Mouse (Mus musculus) heart, embryonic 11.5 days (tissue): ENCODE measurements at regions not wholly inside any gene's neighbourhood (a gene's known extent, or its start where the extent isn't known, plus 50 kb on each side); places are given as distances from the start of the nearest gene placed in this dataset.

Source experiments
- ATAC-seq: fragments of 200-750 bp; cut with Nextera tagmentation; replicated peaks from 2 replicates; pipeline ENCODE4 v1.8.0; 2017; ENCODE audit warnings: moderate library complexity; ENCODE audit not compliant: insufficient number of reproducible peaks, low FRiP score, low TSS enrichment
- H3K27ac ChIP-seq: fragments of 300-500 bp; sonication (generic); 2 replicates; pipeline ENCODE4 v1.5.1; 2014; ENCODE audit warnings: mild to moderate bottlenecking, low read depth, low read length
- H3K27me3 ChIP-seq: fragments of 300-500 bp; sonication (generic); 2 replicates; pipeline ENCODE4 v1.6.1; 2014; ENCODE audit warnings: mild to moderate bottlenecking, low read length, mixed read lengths; ENCODE audit not compliant: control insufficient read depth, insufficient read depth
- H3K36me3 ChIP-seq: fragments of 300-500 bp; sonication (generic); 2 replicates; pipeline ENCODE4 v1.6.1; 2014; ENCODE audit warnings: mild to moderate bottlenecking, low read length, moderate library complexity, mixed read lengths; ENCODE audit not compliant: control insufficient read depth, insufficient read depth
- H3K4me1 ChIP-seq: fragments of 300-500 bp; sonication (generic); 2 replicates; pipeline ENCODE4 v1.6.1; 2014; ENCODE audit warnings: low read length; ENCODE audit not compliant: control insufficient read depth, insufficient read depth
- H3K4me2 ChIP-seq: fragments of 300-500 bp; sonication (generic); 2 replicates; pipeline ENCODE4 v1.6.1; 2014; ENCODE audit warnings: mild to moderate bottlenecking, moderate library complexity
- H3K4me3 ChIP-seq: fragments of 300-500 bp; sonication (generic); 2 replicates; pipeline ENCODE4 v1.5.1; 2014; ENCODE audit warnings: low read depth, low read length
- H3K9ac ChIP-seq: fragments of 300-500 bp; sonication (generic); 2 replicates; pipeline ENCODE4 v1.6.1; 2014; ENCODE audit warnings: mild to moderate bottlenecking, low read depth, low read length, moderate library complexity
- H3K9me3 ChIP-seq: fragments of 300-500 bp; sonication (generic); replicated peaks from 2 replicates; pipeline ENCODE4 v1.6.1; 2016; ENCODE audit warnings: low read length; ENCODE audit not compliant: control insufficient read depth
- WGBS: fragments of 180-500 bp; shearing (Covaris S2); extraction: QIAGEN DNeasy Blood & Tissue Kit; methylation state at CpG from one replicate; pipeline ENCODE4 v1.1.7; 2014; ENCODE audit not compliant: insufficient replicate concordance; 5-methylcytosine and 5-hydroxymethylcytosine counted together

DNA sequence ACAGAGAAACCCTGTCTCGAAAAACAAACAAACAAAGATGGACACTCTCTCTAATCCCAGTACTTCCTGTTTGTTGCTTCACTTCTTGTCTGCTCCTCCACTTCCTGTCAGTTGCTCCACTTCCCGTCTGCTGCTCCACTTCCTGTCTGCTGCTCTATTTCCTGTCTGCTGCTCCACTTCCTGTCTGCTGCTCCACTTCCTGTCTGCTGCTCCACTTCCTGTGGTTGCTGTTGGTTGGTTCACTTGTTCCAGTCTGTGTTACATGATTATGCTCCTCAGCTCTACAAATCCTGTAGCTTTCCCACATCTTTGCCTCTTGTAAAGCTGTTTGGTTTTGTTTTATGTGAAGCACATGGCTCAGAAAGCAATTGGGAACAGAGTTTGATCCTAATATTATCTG, 65.4 kb upstream of the Lrig3 start:
- Histone ChIP-seq H3K9ac (no peak overlapping the region), H3K27me3 (no peaks in the 10 kb centered on the region), H3K4me1 (no peaks in the 10 kb centered on the region), H3K36me3 (no peaks in the 10 kb centered on the region), H3K4me3 (no peak overlapping the region), H3K27ac (no peak overlapping the region), H3K9me3 (no peaks in the 10 kb centered on the region), H3K4me2 (no peak overlapping the region)
- 76% methylated on average over 2 of the region's 2 CpGs for WGBS
- no peak for ATAC-seq

DNA sequence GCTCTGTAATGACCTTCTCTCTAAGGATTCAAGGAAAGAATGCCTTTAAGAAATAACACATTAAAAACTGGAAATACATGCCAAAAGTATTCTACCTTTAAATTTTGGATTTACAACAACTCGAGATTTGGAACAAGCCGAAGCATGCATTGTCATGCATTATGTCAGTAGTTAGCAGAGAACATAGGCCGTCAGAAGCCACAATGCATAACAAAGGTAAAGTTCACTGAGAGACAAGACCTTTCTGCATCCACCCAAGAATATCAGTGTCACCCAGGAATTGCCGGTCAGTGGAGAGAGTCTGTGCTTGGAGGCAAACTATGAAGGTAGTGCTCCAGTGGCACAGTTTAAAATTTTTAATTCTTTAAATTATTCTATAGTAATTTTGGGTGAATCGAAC, 63.3 kb upstream of the Lrig3 start:
- H3K4me1 ChIP-seq, result no peaks in the 10 kb centered on the region
- no peak overlapping the region for H3K4me3 ChIP-seq
- no peak overlapping the region for H3K27ac ChIP-seq
- 72% methylated on average over 5 of the region's 5 CpGs for WGBS
- H3K4me2 ChIP-seq, result no peak overlapping the region
- no peaks in the 10 kb centered on the region for H3K36me3 ChIP-seq
- H3K27me3 ChIP-seq, result no peaks in the 10 kb centered on the region
- no peaks in the 10 kb centered on the region for H3K9me3 ChIP-seq
- ATAC-seq, result no peak
- no peak overlapping the region for H3K9ac ChIP-seq

DNA sequence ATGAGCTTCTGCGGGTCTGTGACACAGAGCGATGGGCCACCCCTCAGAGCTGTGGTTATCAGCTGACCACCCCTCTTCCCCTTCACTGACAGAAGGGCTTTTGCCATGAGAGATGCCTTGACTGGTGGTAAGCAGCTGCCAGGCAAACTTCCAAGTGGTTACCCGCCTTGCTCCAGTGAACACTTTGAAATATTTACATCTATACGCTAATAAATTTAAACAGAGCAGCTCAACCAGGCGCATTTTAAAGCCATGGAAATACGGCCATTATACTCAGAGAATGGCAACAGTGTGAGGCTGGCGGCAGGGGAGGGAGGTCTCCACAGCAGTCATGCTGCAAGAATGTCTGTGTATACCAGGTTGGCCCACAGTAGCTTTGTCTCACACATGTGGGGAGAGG, 53.8 kb upstream of the Lrig3 start:
- no peaks in the 10 kb centered on the region for H3K36me3 ChIP-seq
- H3K27ac ChIP-seq, result no peak overlapping the region
- ATAC-seq, result no peak
- H3K9me3 ChIP-seq, result no peaks in the 10 kb centered on the region
- H3K27me3 ChIP-seq, result no peaks in the 10 kb centered on the region
- H3K4me2 ChIP-seq, result no peak overlapping the region
- no peak overlapping the region for H3K4me3 ChIP-seq
- no peak overlapping the region for H3K9ac ChIP-seq
- 78% methylated on average over 7 of the region's 7 CpGs for WGBS
- no peaks in the 10 kb centered on the region for H3K4me1 ChIP-seq
